Mouse (Mus musculus): ENCODE measurements at regions not wholly inside any gene's neighbourhood (a gene's known extent, or its start where the extent isn't known, plus 50 kb on each side); places are given as distances from the start of the nearest gene placed in this dataset.

GRCm38 (mm10) chr9:57313876-57314275 lies 51.5 kb upstream of the 1700017B05Rik start:
- TF ChIP-seq ZMIZ1 (IDR thresholded peaks at IDR 0.05; ENCODE audit: low read depth, low read length) (no peak), EP300 (IDR thresholded peaks at IDR 0.05; ENCODE audit: low read depth in 1 of 2, low read length in 2 of 2) (no peak), CTCF (IDR thresholded peaks at IDR 0.05 in 2 of 3, conservative IDR thresholded peaks at IDR 0.05 in 1 of 3; ENCODE audit: control insufficient read depth in 1 of 3, insufficient read depth in 1 of 3, low read depth in 2 of 3, low read length in 3 of 3, poor library complexity in 1 of 3, severe bottlenecking in 1 of 3) (no peak), MAX (IDR thresholded peaks at IDR 0.05; ENCODE audit: low read length) (no peak), MYC (IDR thresholded peaks at IDR 0.05; ENCODE audit: low read depth, low read length) (no peak), SIN3A (IDR thresholded peaks at IDR 0.05; ENCODE audit: low read length) (no peak), POLR2AphosphoS5 (IDR thresholded peaks at IDR 0.05; ENCODE audit: borderline replicate concordance, low read depth, low read length) (no peak), GATA1 (IDR thresholded peaks at IDR 0.05; ENCODE audit: low read depth, low read length) (no peak)
